Mouse (Mus musculus) limb, embryonic 14.5 days (tissue): Measurements from ENCODE around the gene Slc16a11. TPM values are rescaled to one million over a fixed set of nuclear protein-coding genes. Genes with fewer than 3 reads are reported as not detected.

Experiments
- ATAC-seq: fragments of 200-750 bp; cut with Nextera tagmentation; 2 replicates; pipeline ENCODE4 v1.8.0; 2017; ENCODE audit warnings: low read depth, moderate number of reproducible peaks, moderate TSS enrichment; ENCODE audit not compliant: low FRiP score
- DNase-seq: peaks from one replicate; pipeline ENCODE4 v3.0.0-alpha.2; 2015; ENCODE audit warnings: low spot score
- H3K27ac ChIP-seq: fragments of 300-500 bp; sonication (generic); replicated peaks from 2 replicates; pipeline ENCODE4 v1.5.1; 2014; ENCODE audit warnings: low read depth, mild to moderate bottlenecking, low read length, moderate library complexity, mixed read lengths
- H3K27me3 ChIP-seq: fragments of 300-500 bp; sonication (generic); 2 replicates; pipeline ENCODE4 v1.6.1; 2014; ENCODE audit warnings: low read length, mixed read lengths; ENCODE audit not compliant: control insufficient read depth, insufficient read depth
- H3K36me3 ChIP-seq: fragments of 300-500 bp; sonication (generic); 2 replicates; pipeline ENCODE4 v1.6.1; 2014; ENCODE audit warnings: mild to moderate bottlenecking, low read length, moderate library complexity, mixed read lengths; ENCODE audit not compliant: control insufficient read depth, insufficient read depth
- H3K4me1 ChIP-seq: fragments of 300-500 bp; sonication (generic); 2 replicates; pipeline ENCODE4 v1.6.1; 2014; ENCODE audit warnings: antibody characterized with exemption, low read length, mixed read lengths; ENCODE audit not compliant: control insufficient read depth, insufficient read depth
- H3K4me2 ChIP-seq: fragments of 300-500 bp; sonication (generic); replicated peaks from 2 replicates; pipeline ENCODE4 v1.6.1; 2014; ENCODE audit warnings: low read depth, mild to moderate bottlenecking, low read length, moderate library complexity; ENCODE audit not compliant: severe bottlenecking
- H3K4me3 ChIP-seq: fragments of 300-500 bp; sonication (generic); replicated peaks from 2 replicates; pipeline ENCODE4 v1.5.1; 2014; ENCODE audit warnings: low read length
- H3K9ac ChIP-seq: fragments of 300-500 bp; sonication (generic); 2 replicates; pipeline ENCODE4 v1.6.1; 2014; ENCODE audit warnings: mild to moderate bottlenecking, low read depth, low read length, moderate library complexity; ENCODE audit not compliant: severe bottlenecking
- H3K9me3 ChIP-seq: fragments of 300-500 bp; sonication (generic); 2 replicates; pipeline ENCODE4 v1.6.1; 2016; ENCODE audit warnings: low read length; ENCODE audit not compliant: control insufficient read depth
- POLR2A ChIP-seq: fragments of 200-500 bp; IDR thresholded peaks from 2 replicates; pipeline ENCODE4 v1.8.0; 2012; ENCODE audit warnings: inconsistent platforms, mild to moderate bottlenecking, moderate library complexity, borderline replicate concordance; ENCODE audit not compliant: insufficient read depth, insufficient read length; ENCODE audit errors: extremely low read depth
- WGBS: fragments of 180-500 bp; shearing (Covaris S2); extraction: QIAGEN DNeasy Blood & Tissue Kit; methylation state at CpG from one replicate; pipeline ENCODE4 v1.1.7; 2014; 5-methylcytosine and 5-hydroxymethylcytosine counted together
- polyA plus RNA-seq, 2 experiments: library from polyadenylated mRNA; depleted of rRNA in 1 of 2; stranded (reverse) in 1 of 2; unstranded in 1 of 2; fragments of >200 nt; fragmentation: Nextera tagmentation in 1 of 2; extraction: Ambion mirVana in 1 of 2; gene quantifications; 2 replicates each; pipeline versions ENCODE4 v1.2.1 to v1.2.3; 2012 to 2014

Gene Slc16a11
- polyA plus RNA-seq, 2 experiments: 0.47 to 1.3 TPM

GRCm38 (mm10) chr11:70191188-70191587, 21.4 kb upstream of the Slc16a11 start:
- Histone ChIP-seq H3K4me1 (peaks cover 8% of the 10 kb centered on the region), H3K4me3 (no peak overlapping the region), H3K36me3 (no peaks in the 10 kb centered on the region), H3K9ac (no peak overlapping the region), H3K27me3 (no peaks in the 10 kb centered on the region), H3K9me3 (no peaks in the 10 kb centered on the region), H3K27ac (no peak overlapping the region), H3K4me2 (no peak overlapping the region)
- no peak for TF ChIP-seq POLR2A
- ATAC-seq: no peak
- no peak for DNase-seq
- WGBS: 81% methylated on average over 6 of the region's 6 CpGs

GRCm38 (mm10) chr11:70192157-70192556, 20.4 kb upstream of the Slc16a11 start:
- ATAC-seq: no peak
- Histone ChIP-seq H3K4me2 (no peak overlapping the region), H3K4me3 (no peak overlapping the region), H3K36me3 (no peaks in the 10 kb centered on the region), H3K9me3 (no peaks in the 10 kb centered on the region), H3K27ac (no peak overlapping the region), H3K4me1 (peaks cover 8% of the 10 kb centered on the region), H3K9ac (no peak overlapping the region), H3K27me3 (no peaks in the 10 kb centered on the region)
- DNase-seq: no peak
- 50% methylated on average over 4 of the region's 4 CpGs for WGBS
- TF ChIP-seq POLR2A: no peak

- Histone ChIP-seq H3K4me1 (peaks cover 8% of the 10 kb centered on the region), H3K36me3 (no peaks in the 10 kb centered on the region), H3K4me3 (no peak overlapping the region), H3K27ac (no peak overlapping the region), H3K4me2 (no peak overlapping the region), H3K9ac (no peak overlapping the region), H3K9me3 (no peaks in the 10 kb centered on the region), H3K27me3 (no peaks in the 10 kb centered on the region)
- ATAC-seq (no peak), DNase-seq (no peak)
- 49% methylated on average over 11 of the region's 11 CpGs for whole genome bisulfite sequencing
- TF ChIP-seq POLR2A: no peak
Observed at GRCm38 (mm10) chr11:70193354-70194285, 18.9 kb upstream of the Slc16a11 start.

GRCm38 (mm10) chr11:70198332-70198731, 14.2 kb upstream of the Slc16a11 start:
- no peak overlapping the region for H3K4me3 ChIP-seq
- no peaks in the 10 kb centered on the region for H3K36me3 ChIP-seq
- H3K4me1 ChIP-seq: peaks cover 7% of the 10 kb centered on the region
- ATAC-seq (no peak), DNase-seq (no peak)
- H3K27me3 ChIP-seq: no peaks in the 10 kb centered on the region
- H3K9me3 ChIP-seq: no peaks in the 10 kb centered on the region
- H3K4me2 ChIP-seq: no peak overlapping the region
- no peak for TF ChIP-seq POLR2A
- WGBS: 80% methylated on average over 3 of the region's 3 CpGs
- no peak overlapping the region for H3K9ac ChIP-seq
- H3K27ac ChIP-seq: no peak overlapping the region

GRCm38 (mm10) chr11:70199107-70199506, 13.4 kb upstream of the Slc16a11 start:
- TF ChIP-seq POLR2A: no peak
- ATAC-seq: no peak

More at GRCm38 (mm10) chr11:70199107-70199506, 13.4 kb upstream of the Slc16a11 start:
- H3K4me1 ChIP-seq: no peaks in the 10 kb centered on the region
- DNase-seq: no peak
- no peak overlapping the region for H3K27ac ChIP-seq
- H3K4me2 ChIP-seq: no peak overlapping the region
- H3K27me3 ChIP-seq: no peaks in the 10 kb centered on the region
- WGBS: 81% methylated on average over 8 of the region's 8 CpGs
- H3K9me3 ChIP-seq: no peaks in the 10 kb centered on the region
- no peak overlapping the region for H3K9ac ChIP-seq
- H3K4me3 ChIP-seq: no peak overlapping the region
- no peaks in the 10 kb centered on the region for H3K36me3 ChIP-seq
